Mouse (Mus musculus) intestine, embryonic 14.5 days (tissue): ENCODE results near the gene Appbp2. TPM values are rescaled to one million over a fixed set of nuclear protein-coding genes. Genes with fewer than 3 reads are reported as not detected.

Experiments
- polyA plus RNA-seq: library from polyadenylated mRNA; unstranded; fragments of >200 nt; fragmentation: Nextera tagmentation; extraction: Ambion mirVana; gene quantifications from 2 replicates; pipeline ENCODE4 v1.2.1, GENCODE M21; 2014

Appbp2 gene
- polyA plus RNA-seq, 1 experiment from 2014 or later = 49.8 TPM

Other genes with a start within 250 kb of the Appbp2 start
- 5.5 and 5.7 TPM in 2 replicates for gene Usp32, start 95.0 kb downstream of the Appbp2 start, polyA plus RNA-seq
- not detected in 2 replicates for gene 1700125H20Rik, start 64.7 kb downstream of the Appbp2 start, polyA plus RNA-seq
- 15.8 and 16.7 TPM in 2 replicates for gene Ppm1d, start 76.1 kb upstream of the Appbp2 start, polyA plus RNA-seq
- 17.9 and 20.3 TPM in 2 replicates for gene Bcas3, start 118.0 kb upstream of the Appbp2 start, polyA plus RNA-seq